Mouse (Mus musculus) gastrocnemius, postnatal 10 days (tissue): Measurements from ENCODE around the gene Higd1b. TPM values are rescaled to one million over a fixed set of nuclear protein-coding genes. Genes with fewer than 3 reads are reported as not detected.

Source experiments
- DNase-seq: peaks from one replicate; pipeline ENCODE4 v3.0.0; 2021; ENCODE audit warnings: mixed read lengths
- total RNA-seq, 2 experiments: library from RNA; stranded (reverse); gene quantifications; 2 replicates each; pipeline ENCODE4 v1.2.3; 2021

The Higd1b gene
- total RNA-seq, 2 experiments from 2014 or later: 2.8 to 4.2 TPM

- no peak for DNase-seq
Measured at GRCm38 (mm10) chr11:102838616-102839150, 3.0 kb downstream of the Higd1b start.

- DNase-seq: no peak
Measured at GRCm38 (mm10) chr11:102845926-102846325, 10.3 kb downstream of the Higd1b start.

GRCm38 (mm10) chr11:102851883-102852282 lies 16.2 kb downstream of the Higd1b start:
- DNase-seq: peak; percentile 79

GRCm38 (mm10) chr11:102853760-102854159 lies 18.1 kb downstream of the Higd1b start:
- DNase-seq: no peak

GRCm38 (mm10) chr11:102855941-102856340 lies 20.3 kb downstream of the Higd1b start:
- DNase-seq: no peak

- no peak for DNase-seq
Measured at GRCm38 (mm10) chr11:102858951-102859350, 23.3 kb downstream of the Higd1b start.

GRCm38 (mm10) chr11:102859933-102860332 lies 24.3 kb downstream of the Higd1b start:
- DNase-seq: peak; percentile 43

- peak; percentile 77 for DNase-seq
Measured at GRCm38 (mm10) chr11:102864272-102864671, 28.6 kb downstream of the Higd1b start.

GRCm38 (mm10) chr11:102874801-102875334 lies 39.2 kb downstream of the Higd1b start:
- no peak for DNase-seq

- DNase-seq: no peak
Measured at GRCm38 (mm10) chr11:102879558-102879957, 43.9 kb downstream of the Higd1b start.

GRCm38 (mm10) chr11:102880585-102881313 lies 45.1 kb downstream of the Higd1b start, which contains the start of the genes Eftud2 and Ccdc103:
Eftud2 (minus strand) TSS chr11:102880985.
Ccdc103 (plus strand) TSS chr11:102881204.
- DNase-seq: peak; percentile 90

GRCm38 (mm10) chr11:102881314-102882198 lies 45.9 kb downstream of the Higd1b start:
- DNase-seq: no peak

- DNase-seq: no peak
Measured at GRCm38 (mm10) chr11:102884616-102885219, 49.1 kb downstream of the Higd1b start, which contains the start of gene Fam187a. Fam187a (plus strand) TSS chr11:102885169.

GRCm38 (mm10) chr11:102887433-102887832 lies 51.8 kb downstream of the Higd1b start:
- DNase-seq: no peak

Other genes starting within 250 kb of the Higd1b start
- gene Fzd2, start 231.5 kb upstream of the Higd1b start, total RNA-seq: 10 to 100 TPM in 1 of 2 experiments, 1 to 10 TPM in 1; 8.0 to 12.5 TPM
- gene Meioc, start 172.1 kb upstream of the Higd1b start, total RNA-seq: not detected
- gene Ccdc43, start 138.1 kb upstream of the Higd1b start, total RNA-seq: 10 to 100 TPM; 81.8 to 88.6 TPM
- gene Adam11, start 74.4 kb upstream of the Higd1b start, total RNA-seq: 1 to 10 TPM; 2.2 to 3.0 TPM
- 10 to 100 TPM; 23.7 to 27.6 TPM for gene Gjc1, start 16.1 kb upstream of the Higd1b start, total RNA-seq
- 10 to 100 TPM; 49.5 to 52.3 TPM for gene Eftud2, start 45.1 kb downstream of the Higd1b start, total RNA-seq
- under 1 TPM in 1 of 2 experiments, not detected in 1; 0.14 TPM for gene Ccdc103, start 45.4 kb downstream of the Higd1b start, total RNA-seq
- gene Fam187a, start 49.3 kb downstream of the Higd1b start, total RNA-seq: not detected
- under 1 TPM; 0.09 to 0.61 TPM for gene Gfap, start 65.1 kb downstream of the Higd1b start, total RNA-seq
- gene Kif18b, start 89.3 kb downstream of the Higd1b start, total RNA-seq: 1 to 10 TPM; 4.0 to 5.7 TPM
- under 1 TPM; 0.31 to 0.93 TPM for gene C1ql1, start 110.8 kb downstream of the Higd1b start, total RNA-seq
- gene Nmt1, start 192.3 kb downstream of the Higd1b start, total RNA-seq: 10 to 100 TPM; 41.5 to 49.7 TPM
- 10 to 100 TPM; 34.9 to 45.5 TPM for gene Dcakd, start 192.5 kb downstream of the Higd1b start, total RNA-seq